Mouse (Mus musculus) megakaryocyte, embryonic 14.5 days (primary cell): ENCODE data around the gene Anks3. TPM values are rescaled to one million over a fixed set of nuclear protein-coding genes. Genes with fewer than 3 reads are reported as not detected.

Experiments used
- H3K27me3 ChIP-seq: replicated peaks from 2 replicates; pipeline ENCODE3; 2012; ENCODE audit warnings: inconsistent platforms
- H3K36me3 ChIP-seq: replicated peaks from 2 replicates; pipeline ENCODE3; 2012; ENCODE audit warnings: low read length, inconsistent platforms, mixed read lengths
- H3K4me1 ChIP-seq: 2 replicates; pipeline ENCODE4 v1.6.1; 2012; ENCODE audit warnings: inconsistent platforms
- H3K4me3 ChIP-seq: replicated peaks from 2 replicates; pipeline ENCODE3; 2012; ENCODE audit warnings: moderate library complexity, mild to moderate bottlenecking, inconsistent platforms
- H3K9me3 ChIP-seq: 2 replicates; pipeline ENCODE4 v1.6.1; 2012; ENCODE audit warnings: inconsistent platforms
- FLI1 ChIP-seq: IDR thresholded peaks from 2 replicates; pipeline ENCODE4 v1.6.1; 2012; ENCODE audit warnings: low read length, inconsistent platforms, mixed read lengths
- GATA1 ChIP-seq: IDR thresholded peaks from 3 replicates; pipeline ENCODE4 v1.6.1; 2012; ENCODE audit warnings: mixed read lengths, low read length, inconsistent platforms, borderline replicate concordance
- polyA plus RNA-seq: library from polyadenylated mRNA; stranded (reverse); fragments of >175 nt; gene quantifications from 2 replicates; pipeline ENCODE4 v1.2.3, GENCODE M21; 2012; ENCODE audit warnings: low replicate concordance; ENCODE audit not compliant: insufficient read depth

Gene Anks3
- polyA plus RNA-seq, 1 experiment, result 22.6 TPM

- Histone ChIP-seq H3K36me3 (peaks cover 94% of the 10 kb centered on the region), H3K4me3 (peak overlapping the region; percentile 80), H3K9me3 (no peaks in the 10 kb centered on the region), H3K27me3 (no peaks in the 10 kb centered on the region), H3K4me1 (peaks cover 62% of the 10 kb centered on the region)
- no peak for TF ChIP-seq GATA1
- TF ChIP-seq FLI1, result 0 out of 2 replicates have a peak, but pooled peaks have one; percentile 13
These were observed 50.9 kb downstream of the Anks3 start for GRCm38 (mm10) chr16:4912907-4913782.

GRCm38 (mm10) chr16:4912074-4912648 is 51.8 kb downstream of the Anks3 start:
- Histone ChIP-seq H3K27me3 (no peaks in the 10 kb centered on the region), H3K4me1 (peaks cover 66% of the 10 kb centered on the region), H3K36me3 (peaks cover 96% of the 10 kb centered on the region)

GRCm38 (mm10) chr16:4910758-4911157 is 53.2 kb downstream of the Anks3 start:
- peaks cover 88% of the 10 kb centered on the region for H3K36me3 ChIP-seq
- no peaks in the 10 kb centered on the region for H3K9me3 ChIP-seq
- TF ChIP-seq GATA1 (no peak), FLI1 (no peak)
- H3K27me3 ChIP-seq, result no peaks in the 10 kb centered on the region
- no peak overlapping the region for H3K4me3 ChIP-seq
- H3K4me1 ChIP-seq, result peaks cover 66% of the 10 kb centered on the region

More at GRCm38 (mm10) chr16:4912074-4912648, 51.8 kb downstream of the Anks3 start:
- no peaks in the 10 kb centered on the region for H3K9me3 ChIP-seq
- no peak overlapping the region for H3K4me3 ChIP-seq
- TF ChIP-seq GATA1 (no peak), FLI1 (no peak)

- Histone ChIP-seq H3K9me3 (no peaks in the 10 kb centered on the region), H3K36me3 (peaks cover 86% of the 10 kb centered on the region), H3K4me1 (peaks cover 69% of the 10 kb centered on the region), H3K27me3 (no peaks in the 10 kb centered on the region), H3K4me3 (no peak overlapping the region)
- no peak for TF ChIP-seq GATA1
- TF ChIP-seq FLI1, result no peak
These were observed 54.3 kb downstream of the Anks3 start for GRCm38 (mm10) chr16:4909745-4910144.

- H3K36me3 ChIP-seq, result peaks cover 76% of the 10 kb centered on the region
- no peaks in the 10 kb centered on the region for H3K27me3 ChIP-seq
- no peaks in the 10 kb centered on the region for H3K9me3 ChIP-seq
- no peak overlapping the region for H3K4me3 ChIP-seq
- H3K4me1 ChIP-seq, result peaks cover 70% of the 10 kb centered on the region
- TF ChIP-seq GATA1 (no peak), FLI1 (no peak)
These were observed 56.0 kb downstream of the Anks3 start for GRCm38 (mm10) chr16:4907972-4908371.

- Histone ChIP-seq H3K4me1 (peaks cover 70% of the 10 kb centered on the region), H3K36me3 (peaks cover 74% of the 10 kb centered on the region), H3K27me3 (no peaks in the 10 kb centered on the region), H3K4me3 (no peak overlapping the region), H3K9me3 (no peaks in the 10 kb centered on the region)
- TF ChIP-seq FLI1 (no peak), GATA1 (no peak)
These were observed 56.6 kb downstream of the Anks3 start for GRCm38 (mm10) chr16:4907386-4907785.

GRCm38 (mm10) chr16:4906559-4906958 is 57.4 kb downstream of the Anks3 start:
- no peak for TF ChIP-seq GATA1
- Histone ChIP-seq H3K27me3 (no peaks in the 10 kb centered on the region), H3K36me3 (peaks cover 65% of the 10 kb centered on the region), H3K4me3 (no peak overlapping the region), H3K4me1 (peaks cover 65% of the 10 kb centered on the region), H3K9me3 (no peaks in the 10 kb centered on the region)

- TF ChIP-seq FLI1 (no peak), GATA1 (no peak)
- Histone ChIP-seq H3K4me3 (no peak overlapping the region), H3K27me3 (no peaks in the 10 kb centered on the region), H3K36me3 (peaks cover 62% of the 10 kb centered on the region), H3K4me1 (peaks cover 59% of the 10 kb centered on the region), H3K9me3 (no peaks in the 10 kb centered on the region)
These were observed 58.4 kb downstream of the Anks3 start for GRCm38 (mm10) chr16:4905591-4905990.

GRCm38 (mm10) chr16:4904878-4905277 is 59.1 kb downstream of the Anks3 start:
- no peak for TF ChIP-seq GATA1
- no peak for TF ChIP-seq FLI1
- peak overlapping the region; percentile 40 for H3K4me3 ChIP-seq
- H3K9me3 ChIP-seq, result no peaks in the 10 kb centered on the region
- peaks cover 55% of the 10 kb centered on the region for H3K36me3 ChIP-seq
- peaks cover 59% of the 10 kb centered on the region for H3K4me1 ChIP-seq
- no peaks in the 10 kb centered on the region for H3K27me3 ChIP-seq

- Histone ChIP-seq H3K4me3 (peak overlapping the region; percentile 14), H3K4me1 (peaks cover 60% of the 10 kb centered on the region), H3K36me3 (peaks cover 48% of the 10 kb centered on the region), H3K27me3 (no peaks in the 10 kb centered on the region), H3K9me3 (no peaks in the 10 kb centered on the region)
- TF ChIP-seq FLI1 (no peak), GATA1 (no peak)
These were observed 60.4 kb downstream of the Anks3 start for GRCm38 (mm10) chr16:4903491-4904102.
